Mouse (Mus musculus): Measurements from ENCODE around the gene Wdtc1. TPM values are rescaled to one million over a fixed set of nuclear protein-coding genes. Genes with fewer than 3 reads are reported as not detected.

Gene Wdtc1
- polyA plus RNA-seq, 1 experiment from 2014 or later = 5.5 TPM

DNA sequence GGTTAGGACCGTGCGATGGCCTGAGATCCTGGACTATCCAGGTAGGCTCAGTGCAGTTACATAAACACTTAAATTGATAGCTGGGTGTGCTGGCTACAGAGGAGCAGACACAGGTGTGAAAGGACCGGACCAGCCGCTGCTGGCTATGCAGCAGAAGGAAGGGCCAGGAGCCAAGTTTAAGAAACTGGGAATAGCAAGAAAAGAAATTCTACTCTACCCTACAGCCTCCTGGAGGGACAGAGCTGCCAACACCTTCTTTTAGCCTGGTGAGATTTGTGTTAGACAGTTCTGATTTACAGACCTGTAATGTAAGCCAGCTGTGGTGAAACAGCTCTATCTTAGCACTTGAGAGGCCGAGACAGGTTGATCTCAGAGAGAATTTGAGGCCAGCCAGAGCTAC lies 37.3 kb downstream of the Wdtc1 start:
- H3K27me3 ChIP-seq = no peaks in the 10 kb centered on the region
- ATAC-seq (ENCODE audit: low read depth) = no peak

DNA sequence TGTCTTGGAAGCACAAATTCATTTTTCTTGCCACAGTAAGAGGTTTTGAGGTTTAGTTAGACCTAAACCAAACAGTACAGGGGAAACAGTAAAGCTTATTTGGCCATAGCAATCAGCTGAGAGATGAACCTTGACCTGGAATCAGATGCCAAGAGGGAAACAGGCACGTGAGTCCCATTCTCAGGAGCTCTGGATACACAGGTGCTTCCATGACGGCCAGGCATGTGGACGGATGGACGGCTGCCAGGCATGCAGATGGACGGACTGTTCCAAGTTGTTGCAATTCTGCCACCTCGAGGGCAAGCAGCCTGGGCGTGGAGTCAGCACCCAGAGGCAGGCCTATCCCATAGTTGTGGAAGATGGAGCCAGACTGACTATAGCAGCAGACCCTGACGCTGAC lies 38.4 kb downstream of the Wdtc1 start:
- Histone ChIP-seq H3K27ac (no peak overlapping the region), H3K27me3 (no peaks in the 10 kb centered on the region), H3K36me3 (0 out of 2 replicates have a peak, but pooled peaks cover 4% of the 10 kb centered on the region), H3K4me2 (no peak overlapping the region), H3K9ac (no peak overlapping the region), H3K9me3 (replicated peaks) (no peaks in the 10 kb centered on the region), H3K4me1 (replicated peaks) (0 out of 2 replicates have a peak, but pooled peaks cover 4% of the 10 kb centered on the region), H3K4me3 (replicated peaks) (no peak overlapping the region)
- WGBS (ENCODE audit: insufficient replicate concordance) = 75% methylated on average over 8 of the region's 8 CpGs
- no peak for ATAC-seq (ENCODE audit: low read depth)
- DNase-seq = no peak

More for the DNA sequence above, 37.3 kb downstream of the Wdtc1 start:
- H3K4me3 ChIP-seq (replicated peaks) = no peak overlapping the region
- H3K27ac ChIP-seq = no peak overlapping the region
- H3K9ac ChIP-seq = no peak overlapping the region
- DNase-seq = no peak
- 82% methylated on average over 5 of the region's 5 CpGs for WGBS (ENCODE audit: insufficient replicate concordance)
- 0 out of 2 replicates have a peak, but pooled peaks cover 4% of the 10 kb centered on the region for H3K4me1 ChIP-seq (replicated peaks)
- H3K36me3 ChIP-seq = 0 out of 2 replicates have a peak, but pooled peaks cover 4% of the 10 kb centered on the region
- H3K4me2 ChIP-seq = no peak overlapping the region
- H3K9me3 ChIP-seq (replicated peaks) = no peaks in the 10 kb centered on the region

DNA sequence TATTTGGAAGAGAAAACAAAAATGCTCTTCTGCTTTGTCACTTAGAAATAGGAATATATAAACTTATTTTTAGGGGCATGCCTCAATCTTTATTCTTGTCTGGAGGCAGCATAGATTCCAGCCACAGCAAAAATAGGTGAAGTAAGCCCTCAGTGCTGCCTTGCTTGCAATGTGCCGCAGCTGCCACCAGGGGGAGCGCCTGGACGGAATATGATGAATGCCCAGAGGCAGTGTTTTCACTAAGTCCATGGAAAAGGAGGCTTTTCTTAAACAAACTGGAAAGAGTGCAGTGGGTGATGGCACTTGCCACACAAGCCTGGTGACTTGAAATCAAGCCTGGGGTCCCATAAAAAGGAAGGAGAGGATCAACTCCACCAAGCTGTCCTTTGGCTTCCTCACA lies 43.3 kb downstream of the Wdtc1 start:
- Histone ChIP-seq H3K9me3 (replicated peaks) (no peaks in the 10 kb centered on the region), H3K27ac (no peak overlapping the region), H3K4me1 (replicated peaks) (0 out of 2 replicates have a peak, but pooled peaks cover under 1% of the 10 kb centered on the region), H3K36me3 (0 out of 2 replicates have a peak, but pooled peaks cover under 1% of the 10 kb centered on the region), H3K4me3 (replicated peaks) (no peak overlapping the region), H3K4me2 (no peak overlapping the region), H3K9ac (no peak overlapping the region), H3K27me3 (no peaks in the 10 kb centered on the region)
- DNase-seq (peak; percentile 76), ATAC-seq (ENCODE audit: low read depth) (no peak)
- WGBS (ENCODE audit: insufficient replicate concordance) = under 1% methylated on average over 3 of the region's 3 CpGs

DNA sequence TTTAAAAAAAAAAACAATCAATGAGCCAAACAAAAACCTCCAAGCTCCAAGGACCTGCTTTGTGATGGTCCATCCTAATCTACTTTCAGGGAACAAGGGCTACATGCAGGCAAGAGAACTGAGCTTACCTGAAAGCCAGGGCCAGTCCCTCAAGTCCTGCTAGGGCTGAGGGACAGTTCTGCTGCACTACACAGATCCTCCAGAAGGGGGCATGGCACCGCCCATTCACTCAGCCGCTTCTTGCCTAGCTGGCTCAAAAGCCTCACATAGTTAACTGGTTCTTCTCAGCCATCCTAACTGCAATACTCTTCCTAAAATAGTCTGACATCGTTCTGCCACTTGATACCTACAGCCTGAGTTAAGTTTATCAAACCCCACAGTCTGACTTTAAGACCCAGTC lies 46.0 kb downstream of the Wdtc1 start:
- Histone ChIP-seq H3K4me1 (replicated peaks) (no peaks in the 10 kb centered on the region), H3K4me2 (no peak overlapping the region), H3K4me3 (replicated peaks) (no peak overlapping the region), H3K27ac (no peak overlapping the region), H3K36me3 (0 out of 2 replicates have a peak, but pooled peaks cover 5% of the 10 kb centered on the region), H3K9ac (no peak overlapping the region), H3K9me3 (replicated peaks) (no peaks in the 10 kb centered on the region), H3K27me3 (no peaks in the 10 kb centered on the region)
- 38% methylated on average over 3 of the region's 3 CpGs for WGBS (ENCODE audit: insufficient replicate concordance)
- ATAC-seq (ENCODE audit: low read depth) (no peak), DNase-seq (peak; percentile 38)

DNA sequence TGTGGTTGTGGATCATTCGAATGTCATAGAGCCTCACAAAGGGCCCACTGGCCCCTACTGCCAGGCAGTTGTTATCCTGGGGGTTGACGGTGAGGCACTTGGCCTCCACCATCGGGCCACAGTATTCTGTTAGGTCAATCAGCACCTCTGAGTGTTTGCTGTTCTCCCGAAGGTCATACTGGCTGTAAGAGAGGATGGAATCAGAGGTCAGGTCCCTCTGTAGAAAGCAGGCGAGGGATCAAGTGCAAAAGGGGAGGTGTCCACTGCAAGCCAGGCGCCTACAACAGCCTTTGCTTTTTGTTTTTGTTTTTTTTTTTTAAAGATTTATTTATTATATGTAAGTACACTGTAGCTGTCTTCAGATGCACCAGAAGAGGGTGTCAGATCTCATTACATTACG lies 47.5 kb downstream of the Wdtc1 start:
- WGBS (ENCODE audit: insufficient replicate concordance) = 75% methylated on average over 7 of the region's 7 CpGs
- no peaks in the 10 kb centered on the region for H3K27me3 ChIP-seq
- peaks cover 13% of the 10 kb centered on the region for H3K36me3 ChIP-seq
- DNase-seq (no peak), ATAC-seq (ENCODE audit: low read depth) (no peak)
- H3K4me3 ChIP-seq (replicated peaks) = no peak overlapping the region
- H3K27ac ChIP-seq = no peak overlapping the region
- no peak overlapping the region for H3K4me2 ChIP-seq
- no peaks in the 10 kb centered on the region for H3K4me1 ChIP-seq (replicated peaks)
- H3K9ac ChIP-seq = no peak overlapping the region
- no peaks in the 10 kb centered on the region for H3K9me3 ChIP-seq (replicated peaks)

DNA sequence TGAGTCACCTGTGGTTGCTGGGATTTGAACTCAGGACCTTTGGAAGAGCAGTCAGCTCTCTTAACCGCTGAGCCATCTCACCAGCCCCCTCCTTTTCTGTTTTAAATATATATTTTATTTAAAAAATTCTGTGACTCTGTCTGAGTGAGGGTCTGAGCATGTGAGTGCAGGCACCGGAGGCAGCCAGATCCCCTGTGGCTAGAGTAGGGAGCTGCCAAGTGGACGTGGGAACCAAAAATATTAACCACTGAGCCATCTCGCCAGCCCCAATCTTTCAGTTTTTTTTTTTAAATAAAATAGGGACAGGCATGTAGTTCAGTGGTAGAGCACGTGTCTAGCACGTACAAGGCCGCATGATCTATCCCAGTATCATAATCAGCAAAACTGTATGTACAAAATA lies 48.5 kb downstream of the Wdtc1 start:
- Histone ChIP-seq H3K27ac (no peak overlapping the region), H3K4me2 (no peak overlapping the region), H3K4me1 (replicated peaks) (no peaks in the 10 kb centered on the region), H3K9me3 (replicated peaks) (no peaks in the 10 kb centered on the region), H3K27me3 (no peaks in the 10 kb centered on the region), H3K4me3 (replicated peaks) (no peak overlapping the region), H3K36me3 (peaks cover 22% of the 10 kb centered on the region), H3K9ac (no peak overlapping the region)
- 78% methylated on average over 7 of the region's 7 CpGs for WGBS (ENCODE audit: insufficient replicate concordance)
- no peak for DNase-seq
- ATAC-seq (ENCODE audit: low read depth) = no peak

DNA sequence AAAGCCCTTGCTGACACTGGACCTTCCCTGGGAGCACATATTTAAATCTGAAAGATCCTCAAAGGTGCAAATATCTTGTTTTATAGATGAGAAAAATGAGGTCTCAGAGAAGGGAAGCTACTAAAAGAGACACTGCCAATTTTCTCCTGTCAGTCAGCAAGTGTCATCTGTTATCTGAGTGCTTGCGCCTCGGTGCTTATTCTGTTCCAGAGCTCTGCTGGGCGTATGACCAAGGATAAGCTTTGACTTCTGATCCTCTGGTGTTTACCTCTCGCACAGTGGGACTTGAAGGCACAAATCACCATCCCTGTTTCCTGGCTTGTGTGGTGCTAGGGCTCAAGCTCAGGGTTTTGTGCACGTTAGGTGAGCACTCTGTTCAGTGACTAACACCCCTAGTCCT lies 50.6 kb downstream of the Wdtc1 start:
- Histone ChIP-seq H3K9me3 (replicated peaks) (no peaks in the 10 kb centered on the region), H3K9ac (no peak overlapping the region), H3K27ac (no peak overlapping the region), H3K4me3 (replicated peaks) (no peak overlapping the region), H3K36me3 (peaks cover 25% of the 10 kb centered on the region), H3K4me2 (no peak overlapping the region), H3K4me1 (replicated peaks) (no peaks in the 10 kb centered on the region), H3K27me3 (no peaks in the 10 kb centered on the region)
- 58% methylated on average over 5 of the region's 5 CpGs for WGBS (ENCODE audit: insufficient replicate concordance)
- no peak for DNase-seq
- no peak for ATAC-seq (ENCODE audit: low read depth)

DNA sequence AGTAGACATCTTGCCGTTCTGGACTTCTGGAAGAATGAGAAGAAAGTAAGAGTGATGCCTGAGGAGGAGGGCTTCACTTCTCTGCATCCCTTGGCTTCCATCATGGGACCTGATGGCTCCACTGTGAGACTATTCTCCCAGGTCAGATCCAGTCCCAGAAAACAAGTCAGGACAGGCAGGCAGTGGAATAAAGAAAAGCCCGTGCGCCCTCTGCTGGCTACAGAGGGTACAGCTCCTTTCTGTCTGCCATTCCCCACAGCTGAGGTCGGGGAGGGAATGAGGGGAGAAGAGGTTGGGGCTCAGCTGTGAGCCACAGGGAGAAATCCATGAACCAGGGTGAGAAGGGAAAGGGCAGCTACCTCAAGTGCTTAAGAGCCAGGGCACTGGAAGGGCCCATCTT lies 51.5 kb downstream of the Wdtc1 start:
- Histone ChIP-seq H3K27ac (no peak overlapping the region), H3K9me3 (replicated peaks) (no peaks in the 10 kb centered on the region), H3K4me2 (no peak overlapping the region), H3K27me3 (no peaks in the 10 kb centered on the region), H3K36me3 (peaks cover 30% of the 10 kb centered on the region), H3K9ac (no peak overlapping the region), H3K4me3 (replicated peaks) (no peak overlapping the region), H3K4me1 (replicated peaks) (no peaks in the 10 kb centered on the region)
- DNase-seq (peak; percentile 47), ATAC-seq (ENCODE audit: low read depth) (no peak)
- 23% methylated on average over 4 of the region's 4 CpGs for WGBS (ENCODE audit: insufficient replicate concordance)

DNA sequence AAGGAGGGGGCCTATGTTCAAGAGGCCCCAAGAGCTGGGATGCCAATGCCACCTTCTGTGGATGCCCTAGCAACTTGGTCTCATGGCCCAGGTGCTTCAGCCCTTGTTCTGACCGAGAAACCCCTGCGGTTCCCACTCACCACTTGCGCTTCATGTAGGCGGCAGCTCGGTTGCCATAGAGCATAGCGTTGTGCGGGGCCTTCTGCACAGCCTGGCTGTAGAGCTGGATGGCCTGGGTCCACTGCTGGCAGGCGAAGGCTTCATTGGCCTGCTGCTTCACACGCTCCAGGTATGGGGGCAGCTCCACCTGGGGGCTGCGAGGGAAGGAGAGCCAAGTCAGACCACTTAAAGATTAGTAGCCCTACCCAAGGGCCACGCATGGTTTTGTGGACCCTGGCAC lies 52.9 kb downstream of the Wdtc1 start:
- Histone ChIP-seq H3K9me3 (replicated peaks) (no peaks in the 10 kb centered on the region), H3K4me3 (replicated peaks) (no peak overlapping the region), H3K4me2 (no peak overlapping the region), H3K36me3 (peaks cover 39% of the 10 kb centered on the region), H3K4me1 (replicated peaks) (no peaks in the 10 kb centered on the region), H3K27ac (no peak overlapping the region), H3K9ac (no peak overlapping the region), H3K27me3 (no peaks in the 10 kb centered on the region)
- WGBS (ENCODE audit: insufficient replicate concordance) = 87% methylated on average over 11 of the region's 11 CpGs
- DNase-seq = no peak
- no peak for ATAC-seq (ENCODE audit: low read depth)

DNA sequence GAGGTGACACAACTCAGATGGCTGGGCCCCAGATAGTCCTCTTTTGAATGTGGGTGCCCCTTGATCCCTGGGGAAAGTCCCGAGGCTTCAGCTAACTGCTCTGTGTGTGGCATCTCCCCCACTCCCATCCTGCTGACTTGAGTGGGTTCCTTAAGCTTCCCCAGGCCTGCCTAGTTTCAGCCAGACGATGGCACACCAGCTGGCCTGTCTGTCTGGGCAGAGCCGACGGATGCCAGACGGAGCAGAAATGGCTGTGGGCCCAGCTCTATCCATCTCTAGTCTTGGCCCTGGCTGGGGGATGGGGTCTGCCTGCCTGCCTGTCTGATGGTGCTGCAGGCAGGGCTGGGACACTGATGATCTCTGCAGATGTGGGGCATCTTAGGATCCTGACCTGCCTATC lies 53.6 kb downstream of the Wdtc1 start:
- ATAC-seq (ENCODE audit: low read depth) (no peak), DNase-seq (no peak)

DNA sequence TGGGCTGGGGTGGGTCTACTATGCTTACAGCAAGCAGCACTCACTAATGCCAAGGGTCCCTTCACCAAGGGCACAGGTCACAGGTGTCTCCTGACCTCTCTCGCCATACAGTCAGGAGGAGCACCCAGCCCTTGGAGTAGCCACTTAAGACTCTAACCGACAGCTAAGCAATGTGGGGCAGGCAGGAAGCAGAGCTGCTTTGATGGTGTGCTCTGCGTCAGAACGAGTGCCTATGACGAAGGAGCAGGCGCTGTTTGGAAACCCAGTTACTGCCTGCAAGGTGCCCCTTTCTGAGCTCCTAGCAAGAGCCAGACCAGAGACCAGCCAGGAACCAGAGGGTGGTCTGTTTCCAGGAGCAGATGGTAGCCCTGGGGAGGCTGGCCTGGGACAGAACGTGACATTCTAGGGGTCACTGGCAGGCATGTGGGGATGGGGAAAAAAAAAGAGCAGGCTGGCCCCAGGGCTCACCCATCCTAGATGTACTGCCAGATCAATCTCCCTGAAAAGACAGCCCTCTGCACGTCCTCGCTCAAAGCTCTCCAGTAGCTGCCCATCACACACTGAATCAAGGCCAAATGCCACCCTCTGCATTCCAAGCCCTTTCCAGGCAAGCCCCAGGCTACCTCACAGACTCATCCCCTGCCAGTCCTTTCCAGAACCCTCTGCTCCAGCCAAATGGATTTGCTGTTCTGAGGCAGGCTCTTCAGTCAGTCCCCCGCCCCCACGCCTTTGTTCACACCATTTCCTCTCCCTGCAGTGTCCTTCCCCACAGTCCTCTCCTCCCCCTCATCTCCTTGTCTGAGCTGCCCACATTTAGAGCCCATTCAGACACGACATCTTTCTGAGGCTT lies 54.5 kb downstream of the Wdtc1 start:
- no peak for ATAC-seq (ENCODE audit: low read depth)
- no peak for DNase-seq
- 56% methylated on average over 12 of the region's 12 CpGs for WGBS (ENCODE audit: insufficient replicate concordance)
- Histone ChIP-seq H3K4me1 (replicated peaks) (no peaks in the 10 kb centered on the region), H3K27ac (no peak overlapping the region), H3K9me3 (replicated peaks) (no peaks in the 10 kb centered on the region), H3K36me3 (peaks cover 46% of the 10 kb centered on the region), H3K9ac (no peak overlapping the region), H3K27me3 (no peaks in the 10 kb centered on the region), H3K4me3 (replicated peaks) (no peak overlapping the region), H3K4me2 (no peak overlapping the region)

More for the DNA sequence above, 53.6 kb downstream of the Wdtc1 start:
- Histone ChIP-seq H3K4me1 (replicated peaks) (no peaks in the 10 kb centered on the region), H3K27ac (no peak overlapping the region), H3K36me3 (peaks cover 45% of the 10 kb centered on the region), H3K27me3 (no peaks in the 10 kb centered on the region), H3K9ac (no peak overlapping the region), H3K4me3 (replicated peaks) (no peak overlapping the region), H3K9me3 (replicated peaks) (no peaks in the 10 kb centered on the region), H3K4me2 (no peak overlapping the region)
- WGBS (ENCODE audit: insufficient replicate concordance) = 78% methylated on average over 5 of the region's 5 CpGs

DNA sequence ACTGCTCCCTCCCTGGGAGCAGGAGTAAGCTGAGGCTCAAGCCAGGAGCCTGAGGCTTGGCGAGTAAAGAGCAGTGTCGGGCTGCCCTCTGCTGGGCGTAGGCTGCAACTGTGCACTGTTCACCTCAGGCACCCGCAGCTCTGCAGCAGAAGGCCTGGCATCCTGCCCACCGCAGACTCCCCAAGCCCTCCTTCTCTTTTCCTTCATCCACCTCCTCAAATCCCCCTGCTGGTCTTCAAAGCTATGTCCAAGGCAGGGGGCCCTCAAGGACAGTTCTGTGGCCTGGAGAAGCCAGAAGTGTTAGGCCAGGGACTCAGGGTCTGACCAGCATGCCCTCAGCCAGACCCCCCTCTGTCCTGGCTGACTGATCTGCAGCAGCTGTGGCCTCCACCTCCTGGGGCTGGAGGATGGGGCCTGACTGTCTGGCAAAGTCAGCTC lies 55.5 kb downstream of the Wdtc1 start:
- Histone ChIP-seq H3K4me2 (no peak overlapping the region), H3K9ac (no peak overlapping the region), H3K27ac (no peak overlapping the region), H3K4me1 (replicated peaks) (peaks cover 6% of the 10 kb centered on the region), H3K4me3 (replicated peaks) (no peak overlapping the region), H3K36me3 (peaks cover 53% of the 10 kb centered on the region), H3K9me3 (replicated peaks) (no peaks in the 10 kb centered on the region), H3K27me3 (0 out of 2 replicates have a peak, but pooled peaks cover 3% of the 10 kb centered on the region)
- WGBS (ENCODE audit: insufficient replicate concordance) = 1% methylated on average over 5 of the region's 5 CpGs
- peak; percentile 42 for DNase-seq
- peak; percentile 63 for ATAC-seq (ENCODE audit: low read depth)

Data from liver, embryonic 13.5 days (tissue).